Mouse (Mus musculus) CH12F3 (cell line): ENCODE data around the gene Usp37.
"Not testable (repeated sequence)": the region's sequence is repeated elsewhere in the genome, so short reads cannot be mapped to it uniquely, and the experiment has no call there.

Experiments
- in situ Hi-C: fragments of 300-500 bp; cut with MboI; formaldehyde crosslinking; loops from 2 replicates; pipeline ENCODE4 v1.14.3; 2020; ENCODE audit warnings: low sequenced_read_pairs

Usp37 gene

GRCm38 (mm10) chr1:74397919-74398451, 146.1 kb downstream of the Usp37 start:
- in situ Hi-C loops: no loop called here

DNA sequence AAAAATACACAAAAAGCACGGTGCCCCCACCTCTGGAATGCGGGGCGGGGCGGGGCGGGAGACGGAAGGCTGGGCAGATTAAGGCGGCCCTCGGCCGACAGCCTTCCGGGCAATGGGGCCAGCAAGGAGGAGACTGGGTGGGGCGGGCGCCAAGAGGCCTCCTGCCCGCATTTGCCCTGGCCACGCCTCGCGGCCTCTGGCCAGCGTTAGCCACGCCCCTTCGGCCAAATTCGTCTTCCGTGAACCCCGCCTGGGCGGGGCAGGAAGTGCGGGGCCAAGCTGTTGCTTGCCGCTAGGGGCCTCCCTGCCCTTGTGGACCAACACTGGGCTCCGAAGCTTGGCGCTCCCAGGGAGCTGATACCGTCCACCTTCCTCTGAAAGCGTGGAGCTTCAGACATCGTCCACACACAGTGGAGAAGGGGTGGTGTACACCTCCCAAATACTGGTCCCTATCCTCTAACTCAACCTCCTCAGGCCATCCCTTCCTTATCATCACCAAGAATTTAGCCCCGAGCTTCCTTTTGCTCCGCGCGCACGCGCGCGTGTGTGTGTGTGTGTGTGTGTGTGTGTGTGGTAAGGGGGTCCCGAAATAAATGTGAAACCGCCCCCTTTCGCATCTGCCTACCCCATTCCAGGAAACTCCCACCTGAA, 146.7 kb downstream of the Usp37 start:
- in situ Hi-C loops: no loop called here

GRCm38 (mm10) chr1:74396456-74397222, 147.4 kb downstream of the Usp37 start:
- in situ Hi-C loops: not testable (repeated sequence)

- in situ Hi-C loops: no loop called here
Measured at GRCm38 (mm10) chr1:74395290-74395689, 148.8 kb downstream of the Usp37 start.

DNA sequence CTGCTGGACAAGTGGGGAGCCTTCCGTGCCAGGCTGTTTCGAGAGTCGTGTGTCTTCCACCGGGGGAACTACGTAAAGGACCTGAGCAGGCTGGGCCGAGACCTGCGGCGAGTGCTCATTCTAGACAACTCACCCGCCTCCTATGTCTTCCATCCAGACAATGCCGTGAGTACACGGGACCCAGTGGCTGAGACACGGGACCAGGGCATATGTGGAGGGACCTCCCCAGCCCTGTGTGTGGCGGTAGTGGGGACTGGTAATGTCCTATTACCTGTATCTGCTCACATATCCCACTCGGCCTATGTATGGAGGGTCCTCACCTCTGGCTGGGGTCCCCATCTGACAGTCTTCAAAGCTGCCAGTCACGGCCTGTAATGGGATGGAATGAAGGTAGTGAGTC, 149.2 kb downstream of the Usp37 start:
- in situ Hi-C loops: no loop called here

DNA sequence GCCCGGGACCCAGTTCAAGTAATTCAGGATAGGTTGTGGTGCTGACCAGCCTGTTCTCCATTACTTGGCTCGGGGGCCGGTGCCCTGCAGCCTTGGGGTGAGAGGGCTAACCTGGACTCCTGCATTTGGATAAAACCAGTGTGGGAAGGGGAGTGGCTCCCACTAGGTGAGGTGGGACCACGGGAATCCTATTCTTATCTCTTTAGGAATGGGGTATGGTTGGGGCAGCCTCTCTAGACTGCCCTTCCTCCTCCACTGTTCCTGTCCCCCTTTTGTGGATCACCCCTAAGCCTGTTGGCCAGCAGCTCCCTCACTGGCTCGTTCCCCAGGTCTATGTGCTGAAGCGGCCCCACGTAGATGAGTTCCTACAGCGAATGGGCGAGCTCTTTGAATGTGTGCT, 149.8 kb downstream of the Usp37 start:
- in situ Hi-C loops: no loop called here

DNA sequence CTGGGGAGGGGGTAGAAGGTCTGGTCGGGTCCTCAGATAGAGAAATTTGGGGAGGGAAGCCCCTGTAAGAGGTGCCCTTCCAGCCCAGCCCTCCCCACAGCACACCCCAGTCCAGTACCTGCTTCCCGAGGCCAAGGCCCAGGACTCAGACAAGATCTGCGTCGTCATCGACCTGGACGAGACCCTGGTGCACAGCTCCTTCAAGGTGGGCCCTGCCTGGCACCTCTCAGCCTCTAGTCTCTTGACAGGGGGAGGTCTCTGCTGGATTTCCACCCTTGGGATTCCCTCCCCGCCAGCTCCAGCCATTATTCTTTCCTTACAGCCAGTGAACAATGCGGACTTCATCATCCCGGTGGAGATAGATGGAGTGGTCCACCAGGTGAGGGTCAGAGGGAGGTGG, 150.4 kb downstream of the Usp37 start:
- in situ Hi-C loops: no loop called here

- in situ Hi-C loops: no loop called here
Measured at GRCm38 (mm10) chr1:74393010-74393409, 151.1 kb downstream of the Usp37 start.

DNA sequence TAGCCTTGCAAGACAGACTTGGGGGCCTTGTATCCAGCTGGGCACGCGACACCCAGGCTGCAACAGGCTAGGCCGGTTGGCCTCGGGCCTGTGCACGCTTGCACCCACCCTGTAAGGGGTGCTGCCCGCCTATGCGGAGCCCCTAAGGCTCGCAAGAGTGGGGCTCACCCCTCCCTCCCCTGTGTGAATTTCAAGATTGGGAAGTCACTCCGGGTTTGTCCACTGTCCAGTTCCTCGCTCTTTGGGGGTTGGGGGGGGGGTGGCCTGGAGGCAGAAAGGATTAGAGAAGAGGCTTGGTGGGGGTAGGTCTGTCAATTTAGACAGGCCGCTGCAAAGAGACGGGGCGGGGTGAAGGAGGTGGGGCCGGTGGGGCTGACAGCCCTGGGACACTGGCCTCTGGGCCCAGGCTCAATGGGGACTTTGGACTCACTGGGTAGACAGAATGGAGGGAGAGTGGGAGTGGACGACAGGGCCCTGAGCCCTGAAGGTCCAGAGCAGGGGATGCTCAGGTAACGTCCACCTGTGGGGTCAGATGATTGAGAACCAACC, 151.6 kb downstream of the Usp37 start:
- in situ Hi-C loops: no loop called here

GRCm38 (mm10) chr1:74391844-74392441, 152.1 kb downstream of the Usp37 start:
- in situ Hi-C loops: no loop called here

GRCm38 (mm10) chr1:74390924-74391748, 152.9 kb downstream of the Usp37 start, which contains the start of gene Ctdsp1:
Gene Ctdsp1, plus strand, starts transcription at chr1:74391509.
- in situ Hi-C loops: no loop called here

GRCm38 (mm10) chr1:74390287-74390906, 153.7 kb downstream of the Usp37 start:
- in situ Hi-C loops: no loop called here

DNA sequence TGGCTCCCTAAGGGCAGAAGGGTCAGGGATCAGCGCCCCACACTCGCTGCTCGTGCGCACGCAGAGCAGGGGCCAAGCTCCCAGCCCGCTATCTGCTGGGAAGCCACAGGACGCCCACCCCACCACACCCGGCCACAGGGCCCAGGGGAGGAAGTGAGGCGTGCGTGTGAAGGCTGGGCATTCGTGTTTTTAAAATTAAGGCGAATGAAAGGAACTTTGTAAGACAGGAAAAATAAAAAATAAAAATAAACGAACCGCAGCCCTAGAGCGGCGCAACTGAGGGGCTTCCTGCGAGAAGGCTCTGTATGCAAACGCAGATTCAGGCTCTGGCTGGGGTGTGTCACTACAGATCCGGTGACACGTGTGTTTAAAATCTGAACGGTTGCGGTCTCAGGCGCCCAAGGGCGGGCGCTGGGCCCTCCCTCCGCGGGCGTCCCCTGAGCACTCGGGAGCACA, 154.2 kb downstream of the Usp37 start:
- in situ Hi-C loops: no loop called here

DNA sequence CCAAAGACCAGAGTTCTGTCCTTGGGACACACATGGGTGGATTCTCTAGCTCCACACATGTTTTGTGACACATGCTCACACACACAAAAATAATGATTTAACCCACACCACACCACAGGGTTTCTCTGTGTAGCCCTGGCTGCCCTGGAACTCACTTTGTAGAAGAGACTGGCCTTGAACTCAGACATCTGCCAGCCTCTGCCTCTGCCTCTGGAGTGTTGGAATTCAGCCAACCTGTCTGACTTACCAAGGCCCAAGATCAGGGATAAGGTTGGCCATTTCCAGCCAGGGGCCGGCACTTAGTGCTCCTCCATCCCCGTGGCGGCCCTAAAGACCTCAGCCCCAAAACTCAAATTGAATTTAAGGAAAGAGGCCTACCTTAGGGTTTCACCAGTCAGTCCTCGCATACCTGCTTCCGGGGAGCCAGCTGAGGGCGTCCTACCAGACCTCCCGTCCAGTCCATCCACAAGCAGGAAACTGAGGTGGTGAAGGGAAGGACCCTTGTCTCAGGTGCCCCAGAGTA, 155.6 kb downstream of the Usp37 start:
- in situ Hi-C loops: no loop called here

- in situ Hi-C loops: no loop called here
Measured at GRCm38 (mm10) chr1:74387386-74387988, 156.6 kb downstream of the Usp37 start.

DNA sequence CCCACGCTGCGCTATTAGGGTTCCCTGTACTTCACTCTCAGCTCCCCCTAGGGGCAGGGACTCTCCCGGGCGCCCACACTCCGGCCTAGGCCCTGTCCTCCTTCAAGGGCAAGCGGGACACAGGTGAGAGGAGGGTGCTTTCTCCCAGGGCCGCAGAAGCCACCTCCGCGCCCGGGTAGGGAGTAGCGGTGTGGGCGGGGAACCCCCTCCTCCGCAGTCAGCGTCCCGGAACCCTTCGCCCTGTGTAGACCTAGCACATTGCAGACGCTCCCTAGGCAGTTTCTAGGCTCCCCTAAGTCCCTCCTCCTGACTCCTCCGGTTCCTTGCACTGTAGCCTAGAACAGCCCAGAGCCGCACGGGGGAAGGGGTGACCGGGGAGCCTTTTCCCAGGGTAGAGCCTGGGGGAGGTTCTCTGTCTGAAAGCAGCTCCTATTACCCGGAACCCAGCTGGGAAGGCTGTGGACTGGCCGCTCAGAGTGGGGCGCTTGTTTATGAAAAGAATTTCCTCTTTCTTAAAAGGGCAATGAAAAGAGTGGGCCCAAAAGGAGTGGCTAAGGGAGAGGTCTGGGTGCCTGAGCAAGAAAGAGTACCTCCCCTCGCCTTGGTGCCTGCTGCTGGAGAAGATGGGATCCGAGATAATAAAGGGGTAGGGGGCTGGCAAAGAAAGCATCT, 157.2 kb downstream of the Usp37 start:
- in situ Hi-C loops: no loop called here

DNA sequence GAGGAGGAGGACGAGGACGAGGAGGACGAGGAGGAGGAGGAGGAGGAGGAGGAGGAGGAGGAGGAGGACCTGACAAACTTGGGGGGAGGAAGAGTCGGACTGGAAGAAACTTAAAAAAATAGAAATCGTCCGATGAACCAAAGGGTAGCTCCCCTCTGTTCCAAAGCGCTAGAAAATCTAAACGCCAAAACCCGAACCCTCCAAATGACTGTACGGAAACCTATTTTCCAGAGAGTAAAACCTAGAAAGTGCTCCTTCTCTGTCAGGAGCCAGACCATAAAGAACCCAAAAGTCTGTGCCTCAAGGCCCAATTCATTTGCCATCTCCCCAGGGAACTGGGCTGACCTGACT, 157.7 kb downstream of the Usp37 start:
- in situ Hi-C loops: no loop called here

- in situ Hi-C loops: no loop called here
Measured at GRCm38 (mm10) chr1:74385531-74385930, 158.6 kb downstream of the Usp37 start.
